Mouse (Mus musculus) heart, embryonic 11.5 days (tissue): ENCODE results near the gene Itch. TPM values are rescaled to one million over a fixed set of nuclear protein-coding genes. Genes with fewer than 3 reads are reported as not detected.
"Not testable (repeated sequence)": the region's sequence is repeated elsewhere in the genome, so short reads cannot be mapped to it uniquely, and the experiment has no call there.

Experiments
- ATAC-seq: fragments of 200-750 bp; cut with Nextera tagmentation; replicated peaks from 2 replicates; pipeline ENCODE4 v1.8.0; 2017; ENCODE audit warnings: moderate library complexity; ENCODE audit not compliant: insufficient number of reproducible peaks, low FRiP score, low TSS enrichment
- H3K27ac ChIP-seq: fragments of 300-500 bp; sonication (generic); 2 replicates; pipeline ENCODE4 v1.5.1; 2014; ENCODE audit warnings: mild to moderate bottlenecking, low read depth, low read length
- H3K27me3 ChIP-seq: fragments of 300-500 bp; sonication (generic); 2 replicates; pipeline ENCODE4 v1.6.1; 2014; ENCODE audit warnings: mild to moderate bottlenecking, low read length, mixed read lengths; ENCODE audit not compliant: control insufficient read depth, insufficient read depth
- H3K36me3 ChIP-seq: fragments of 300-500 bp; sonication (generic); 2 replicates; pipeline ENCODE4 v1.6.1; 2014; ENCODE audit warnings: mild to moderate bottlenecking, low read length, moderate library complexity, mixed read lengths; ENCODE audit not compliant: control insufficient read depth, insufficient read depth
- H3K4me1 ChIP-seq: fragments of 300-500 bp; sonication (generic); 2 replicates; pipeline ENCODE4 v1.6.1; 2014; ENCODE audit warnings: low read length; ENCODE audit not compliant: control insufficient read depth, insufficient read depth
- H3K4me2 ChIP-seq: fragments of 300-500 bp; sonication (generic); 2 replicates; pipeline ENCODE4 v1.6.1; 2014; ENCODE audit warnings: mild to moderate bottlenecking, moderate library complexity
- H3K4me3 ChIP-seq: fragments of 300-500 bp; sonication (generic); 2 replicates; pipeline ENCODE4 v1.5.1; 2014; ENCODE audit warnings: low read depth, low read length
- H3K9ac ChIP-seq: fragments of 300-500 bp; sonication (generic); 2 replicates; pipeline ENCODE4 v1.6.1; 2014; ENCODE audit warnings: mild to moderate bottlenecking, low read depth, low read length, moderate library complexity
- H3K9me3 ChIP-seq: fragments of 300-500 bp; sonication (generic); replicated peaks from 2 replicates; pipeline ENCODE4 v1.6.1; 2016; ENCODE audit warnings: low read length; ENCODE audit not compliant: control insufficient read depth
- WGBS: fragments of 180-500 bp; shearing (Covaris S2); extraction: QIAGEN DNeasy Blood & Tissue Kit; methylation state at CpG from one replicate; pipeline ENCODE4 v1.1.7; 2014; ENCODE audit not compliant: insufficient replicate concordance; 5-methylcytosine and 5-hydroxymethylcytosine counted together
- polyA plus RNA-seq: library from polyadenylated mRNA; unstranded; fragments of >200 nt; fragmentation: Nextera tagmentation; extraction: Ambion mirVana; gene quantifications from 2 replicates; pipeline ENCODE4 v1.2.1, GENCODE M21; 2014

Itch gene
- polyA plus RNA-seq, 1 experiment from 2014 or later, result 40.4 TPM

DNA sequence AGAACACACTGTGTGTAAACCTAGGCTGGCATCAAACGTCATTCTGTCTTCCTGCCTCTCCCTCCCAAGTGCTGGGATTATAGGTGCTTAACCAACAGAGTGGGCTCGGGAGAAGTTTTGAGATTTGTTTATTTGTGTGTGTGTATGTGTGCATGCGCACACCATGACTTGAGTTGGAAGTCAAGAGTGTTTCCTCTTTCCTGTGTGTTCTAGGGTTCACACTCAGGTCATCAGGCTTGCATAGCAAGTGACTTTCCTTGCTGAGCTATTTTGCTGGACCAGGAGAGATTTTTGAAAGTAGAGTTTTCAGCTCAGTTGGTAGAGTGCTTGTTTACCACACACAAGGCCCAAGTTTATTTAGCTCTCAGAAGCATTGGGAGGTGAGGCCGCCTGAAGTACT lies 1.8 kb downstream of the Itch start:
- Histone ChIP-seq H3K27ac (no peak overlapping the region), H3K9me3 (no peaks in the 10 kb centered on the region), H3K9ac (no peak overlapping the region), H3K4me2 (peak overlapping the region; percentile 17), H3K4me3 (no peak overlapping the region), H3K4me1 (peaks cover 14% of the 10 kb centered on the region), H3K36me3 (peaks cover 9% of the 10 kb centered on the region; the same call in 1 of the 2 replicates), H3K27me3 (no peaks in the 10 kb centered on the region)
- 51% methylated on average over 4 of the region's 4 CpGs for WGBS
- ATAC-seq, result no peak

DNA sequence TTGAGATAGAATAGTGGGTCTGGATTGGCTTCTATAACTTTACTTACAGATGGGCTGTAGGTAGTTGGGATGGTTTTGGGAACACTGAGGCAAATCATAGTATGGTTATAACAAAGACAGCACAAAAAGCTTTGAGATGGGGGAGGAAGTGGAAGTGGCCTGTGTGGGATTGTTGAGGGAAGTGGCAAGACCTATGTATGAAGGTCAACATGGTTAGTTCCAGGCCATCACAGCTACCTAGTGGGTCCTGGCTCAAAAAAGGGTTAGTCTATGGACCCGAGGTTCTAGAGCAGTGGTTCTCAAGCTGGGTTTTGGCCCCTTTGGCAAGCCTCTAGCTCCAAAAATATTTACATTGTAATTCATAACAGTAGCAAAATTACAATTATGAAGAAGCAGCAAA lies 2.2 kb downstream of the Itch start:
- H3K4me2 ChIP-seq, result peak overlapping the region; percentile 17
- 85% methylated on average over 1 of the region's 1 CpGs for WGBS
- H3K4me1 ChIP-seq, result peaks cover 14% of the 10 kb centered on the region
- ATAC-seq, result no peak
- H3K27ac ChIP-seq, result no peak overlapping the region
- H3K4me3 ChIP-seq, result no peak overlapping the region
- H3K9ac ChIP-seq, result no peak overlapping the region
- peaks cover 13% of the 10 kb centered on the region; the same call in 1 of the 2 replicates for H3K36me3 ChIP-seq
- no peaks in the 10 kb centered on the region for H3K27me3 ChIP-seq
- H3K9me3 ChIP-seq, result no peaks in the 10 kb centered on the region

DNA sequence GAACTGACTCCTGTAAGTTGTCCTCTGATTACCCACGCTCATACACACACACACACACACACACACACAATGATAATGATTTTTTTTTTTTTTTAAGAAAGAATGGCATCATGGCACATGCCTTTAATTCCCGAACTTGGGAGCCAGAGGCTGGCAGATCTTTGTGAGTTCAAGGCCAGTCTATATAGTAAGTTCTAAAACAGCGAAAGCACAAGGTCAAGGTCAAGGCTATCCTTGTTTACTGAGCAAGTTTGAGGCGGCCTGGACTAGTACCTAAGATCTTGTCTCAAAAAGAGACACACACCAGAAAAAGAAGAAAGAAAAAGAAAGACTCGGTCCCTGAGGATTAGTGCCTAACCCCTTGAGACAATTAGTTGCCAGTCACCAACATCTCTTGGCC lies 7.7 kb downstream of the Itch start:
- H3K36me3 ChIP-seq, result peaks cover 25% of the 10 kb centered on the region
- no peak for ATAC-seq
- H3K27ac ChIP-seq, result no peak overlapping the region

DNA sequence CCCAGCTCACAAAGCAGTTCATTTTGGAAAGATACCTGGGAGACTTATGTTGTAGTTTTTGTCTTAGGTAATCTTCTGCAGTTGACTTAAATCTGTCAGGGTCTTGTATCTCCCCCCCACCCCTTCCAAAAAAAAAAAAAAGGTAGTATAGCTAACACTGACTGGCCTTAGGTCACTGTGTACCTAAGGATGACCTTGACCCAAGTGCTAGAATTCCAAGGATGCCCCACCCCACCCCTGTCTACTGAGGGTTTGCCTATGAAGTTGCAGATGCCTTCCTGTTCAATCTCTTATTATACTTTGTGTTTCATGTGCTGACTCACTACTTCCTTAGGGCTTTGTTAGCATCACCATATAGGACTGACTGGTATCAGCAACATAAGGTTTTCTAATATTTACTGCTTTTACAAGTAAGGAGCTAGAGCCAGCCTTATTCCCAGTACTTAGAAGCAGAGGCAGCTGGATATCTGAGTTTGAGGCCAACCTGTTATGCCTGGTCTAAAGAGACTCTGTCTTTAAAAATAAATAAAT lies 8.8 kb downstream of the Itch start:
- no peaks in the 10 kb centered on the region for H3K9me3 ChIP-seq
- no peak overlapping the region for H3K9ac ChIP-seq
- H3K4me3 ChIP-seq, result no peak overlapping the region
- no peaks in the 10 kb centered on the region for H3K27me3 ChIP-seq
- H3K36me3 ChIP-seq, result peaks cover 32% of the 10 kb centered on the region
- ATAC-seq, result no peak
- no peak overlapping the region for H3K4me2 ChIP-seq
- H3K4me1 ChIP-seq, result no peaks in the 10 kb centered on the region
- H3K27ac ChIP-seq, result no peak overlapping the region

More for the DNA sequence above, 7.7 kb downstream of the Itch start:
- Histone ChIP-seq H3K4me2 (no peak overlapping the region), H3K9me3 (no peaks in the 10 kb centered on the region), H3K4me3 (no peak overlapping the region), H3K27me3 (no peaks in the 10 kb centered on the region), H3K9ac (no peak overlapping the region), H3K4me1 (peaks cover 3% of the 10 kb centered on the region)
- 86% methylated on average over 5 of the region's 5 CpGs for WGBS

DNA sequence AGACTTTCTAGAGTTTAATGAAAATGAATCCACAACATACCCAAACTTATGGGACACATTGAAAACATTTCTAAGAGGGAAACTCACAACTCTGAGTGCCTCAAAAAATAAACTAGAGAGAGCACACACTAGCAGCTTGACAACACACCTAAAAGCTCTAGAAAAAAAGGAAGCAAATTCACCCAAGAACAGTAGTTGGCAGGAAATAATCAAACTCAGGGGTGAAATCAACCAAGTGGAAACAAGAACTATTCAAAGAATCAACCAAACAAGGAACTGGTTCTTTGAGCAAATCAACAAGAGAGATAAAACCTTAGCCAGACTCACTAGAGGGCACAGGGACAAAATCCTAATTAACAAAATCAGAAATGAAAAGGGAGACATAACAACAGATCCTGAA lies 16.0 kb downstream of the Itch start:
- not testable (repeated sequence) for H3K27ac ChIP-seq, H3K4me3 ChIP-seq, H3K9me3 ChIP-seq, H3K4me1 ChIP-seq, H3K4me2 ChIP-seq, H3K27me3 ChIP-seq, ATAC-seq, H3K9ac ChIP-seq
- peaks cover 21% of the 10 kb centered on the region for H3K36me3 ChIP-seq

DNA sequence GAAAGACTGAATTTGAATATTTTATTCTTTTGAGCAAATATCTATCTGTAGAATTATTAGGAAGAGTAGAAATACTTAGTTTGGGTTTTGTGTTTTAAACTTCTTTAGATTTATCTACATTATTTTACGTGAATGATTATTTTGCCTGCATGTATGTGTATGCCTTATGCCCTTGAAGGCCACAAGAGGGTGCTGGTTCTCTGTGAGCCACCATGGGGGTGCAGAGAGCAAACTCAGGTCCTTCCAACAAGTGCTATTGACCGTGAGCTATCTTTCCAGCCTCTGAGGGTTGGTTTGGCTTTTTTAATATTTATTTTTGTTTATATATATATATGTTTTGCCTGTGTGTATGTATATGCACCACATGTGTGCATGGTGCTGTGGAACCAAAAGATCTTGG lies 74.1 kb downstream of the Itch start:
- 83% methylated on average over 2 of the region's 2 CpGs for WGBS
- Histone ChIP-seq H3K4me1 (no peaks in the 10 kb centered on the region), H3K9me3 (no peaks in the 10 kb centered on the region), H3K4me2 (no peak overlapping the region), H3K27ac (no peak overlapping the region), H3K4me3 (no peak overlapping the region), H3K9ac (no peak overlapping the region), H3K36me3 (peaks cover 9% of the 10 kb centered on the region; the same call in 1 of the 2 replicates), H3K27me3 (no peaks in the 10 kb centered on the region)
- ATAC-seq, result no peak

DNA sequence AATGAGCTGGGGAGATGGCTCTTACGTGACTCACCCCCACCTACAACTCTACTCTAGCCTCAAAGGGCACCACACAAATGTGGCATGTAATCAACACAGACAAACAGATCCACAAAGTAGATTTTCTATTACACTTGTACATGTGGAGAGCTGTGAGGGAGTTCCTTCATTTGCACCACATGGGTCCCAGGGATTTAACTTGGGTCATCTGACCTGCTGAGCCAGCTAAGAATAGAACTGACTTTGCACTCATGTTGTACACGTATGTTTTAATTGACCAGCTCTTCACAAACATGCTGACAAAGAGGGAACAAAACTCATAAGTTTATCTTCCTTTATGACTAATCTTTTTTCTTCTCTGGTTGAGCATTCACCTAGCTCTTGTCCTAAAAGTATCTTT lies 89.8 kb downstream of the Itch start:
- H3K27ac ChIP-seq, result no peak overlapping the region
- no peaks in the 10 kb centered on the region for H3K9me3 ChIP-seq
- H3K4me2 ChIP-seq, result no peak overlapping the region
- H3K36me3 ChIP-seq, result peaks cover 33% of the 10 kb centered on the region
- no peak overlapping the region for H3K9ac ChIP-seq
- no peaks in the 10 kb centered on the region; the same call in 1 of the 2 replicates for H3K4me1 ChIP-seq
- no peaks in the 10 kb centered on the region for H3K27me3 ChIP-seq
- no peak overlapping the region for H3K4me3 ChIP-seq
- no peak for ATAC-seq
- 71% methylated on average over 2 of the region's 2 CpGs for WGBS

DNA sequence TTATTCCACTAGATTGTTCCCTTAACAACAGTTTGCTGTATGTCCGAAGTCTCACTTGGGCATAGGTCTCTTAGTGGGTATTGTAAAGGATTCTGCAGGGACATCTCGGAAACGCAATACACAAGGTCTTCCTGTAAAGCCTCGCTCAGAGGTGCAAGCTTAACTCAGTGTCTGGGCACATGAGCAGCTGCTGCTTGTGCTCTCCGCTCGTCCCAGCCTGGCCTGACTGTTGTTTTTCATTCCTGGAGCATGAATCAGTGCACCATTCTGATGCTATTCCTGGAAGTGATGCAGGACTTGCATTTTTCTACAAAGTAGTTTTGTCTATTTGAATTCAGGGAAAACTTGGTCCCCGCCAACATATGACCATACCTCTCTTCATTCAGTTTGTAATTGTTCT lies 91.4 kb downstream of the Itch start:
- WGBS, result 76% methylated on average over 7 of the region's 7 CpGs
- no peaks in the 10 kb centered on the region; the same call in 1 of the 2 replicates for H3K4me1 ChIP-seq

DNA sequence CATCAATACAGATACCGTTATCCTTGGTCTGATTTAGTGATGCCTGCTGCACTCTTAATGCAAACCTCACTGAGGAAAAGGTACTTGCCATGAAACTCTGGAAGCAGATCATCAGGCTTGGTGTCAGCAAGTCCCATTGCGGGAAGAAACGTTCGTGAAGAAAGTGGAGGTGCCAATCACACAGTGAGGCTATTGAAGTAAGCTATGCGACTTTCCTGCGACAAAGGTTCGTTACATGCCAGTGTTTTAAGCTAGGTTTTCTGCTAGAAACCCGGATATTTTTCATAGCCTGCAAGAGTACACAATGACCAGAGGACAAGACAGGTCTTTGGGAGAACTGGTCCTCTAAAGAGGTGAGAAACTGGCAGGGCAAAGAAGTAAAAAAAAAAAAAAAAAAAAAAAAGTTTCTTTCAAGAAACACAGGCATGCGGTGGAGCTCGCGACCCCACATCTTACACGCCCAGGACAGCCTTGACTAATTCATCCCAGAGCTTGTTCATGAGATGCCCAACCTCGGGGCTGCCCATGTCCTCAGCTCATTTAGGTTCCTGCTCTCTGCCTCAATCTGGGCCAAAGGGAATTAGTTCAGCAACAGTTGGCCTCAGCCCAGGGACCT lies 102.5 kb downstream of the Itch start:
- Histone ChIP-seq H3K27ac (peak overlapping the region; percentile 87), H3K27me3 (no peaks in the 10 kb centered on the region), H3K4me3 (peak overlapping the region; percentile 92), H3K4me2 (peak overlapping the region; percentile 70), H3K36me3 (no peaks in the 10 kb centered on the region), H3K4me1 (peaks cover 9% of the 10 kb centered on the region), H3K9me3 (no peaks in the 10 kb centered on the region), H3K9ac (peak overlapping the region; percentile 96)
- WGBS, result 10% methylated on average over 13 of the region's 13 CpGs
- peak; percentile 77 for ATAC-seq

More for the DNA sequence above, 91.4 kb downstream of the Itch start:
- Histone ChIP-seq H3K27me3 (no peaks in the 10 kb centered on the region), H3K27ac (0 out of 2 replicates have a peak overlapping the region, but pooled peaks have one; percentile 22), H3K9ac (no peak overlapping the region), H3K36me3 (peaks cover 23% of the 10 kb centered on the region), H3K4me3 (no peak overlapping the region), H3K9me3 (no peaks in the 10 kb centered on the region), H3K4me2 (no peak overlapping the region)
- no peak for ATAC-seq
